Mouse (Mus musculus): Measurements from ENCODE around the gene Wipf3. TPM values are rescaled to one million over a fixed set of nuclear protein-coding genes. Genes with fewer than 3 reads are reported as not detected.

Gene Wipf3
- polyA plus RNA-seq, 1 experiment from 2014 or later = 1.2 TPM

DNA sequence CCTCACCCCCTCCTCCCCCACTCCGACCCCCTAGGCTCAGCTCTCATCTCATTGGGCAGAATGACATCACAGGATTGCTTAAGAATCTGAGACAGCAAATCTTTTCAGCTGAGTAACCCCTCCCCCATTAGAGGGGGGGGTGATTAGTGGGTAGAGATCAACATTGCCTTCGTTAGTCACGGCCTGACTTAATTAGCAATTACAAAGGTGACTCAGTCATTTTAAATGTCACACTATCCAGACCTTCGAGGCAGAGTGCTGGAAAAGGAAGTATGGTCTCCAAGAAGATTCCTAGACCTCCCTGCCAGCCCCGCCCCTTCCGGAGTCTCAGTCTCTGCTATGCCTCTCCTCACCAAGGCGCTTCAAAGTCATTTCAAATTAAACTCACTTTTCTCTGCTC, 6.3 kb downstream of the Wipf3 start:
- DNase-seq (ENCODE audit: low spot score) (no peak), ATAC-seq (replicated peaks; ENCODE audit: low FRiP score, low TSS enrichment, low read depth) (no peak)
- H3K4me2 ChIP-seq (ENCODE audit: low read length) = no peak overlapping the region
- no peaks in the 10 kb centered on the region for H3K4me1 ChIP-seq (replicated peaks; ENCODE audit: control insufficient read depth, insufficient read depth, low read length)
- H3K9me3 ChIP-seq (ENCODE audit: control insufficient read depth, low read length) = no peaks in the 10 kb centered on the region
- H3K36me3 ChIP-seq (ENCODE audit: control insufficient read depth, insufficient read depth, low read length) = no peaks in the 10 kb centered on the region
- H3K27me3 ChIP-seq (replicated peaks; ENCODE audit: control insufficient read depth, insufficient read depth, low read length) = peaks cover under 1% of the 10 kb centered on the region; the same call in 1 of the 2 replicates
- no peak overlapping the region for H3K4me3 ChIP-seq (ENCODE audit: low read depth, low read length)
- 65% methylated on average over 7 of the region's 7 CpGs for WGBS
- no peak overlapping the region for H3K9ac ChIP-seq (ENCODE audit: low read length)
- H3K27ac ChIP-seq (ENCODE audit: low read depth) = no peak overlapping the region

DNA sequence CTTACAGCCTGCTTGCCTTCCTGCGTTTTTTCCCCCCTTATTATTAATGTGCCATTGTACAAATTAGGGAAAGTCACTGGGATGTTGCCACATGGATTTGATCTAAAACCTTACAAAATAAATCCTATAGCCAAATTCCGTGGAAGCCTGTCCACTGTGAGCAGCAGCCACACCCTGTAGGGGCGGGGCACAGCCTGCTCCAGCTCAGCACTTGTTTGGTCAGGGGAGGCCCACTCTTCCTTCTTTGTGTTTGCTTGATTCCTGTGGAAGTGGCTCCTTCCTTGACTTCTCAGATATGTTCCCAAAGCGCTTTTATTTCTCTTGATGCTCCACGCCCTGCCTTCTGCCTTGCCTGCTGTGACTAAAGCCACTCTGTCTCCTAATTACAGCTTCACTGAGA, 6.9 kb downstream of the Wipf3 start:
- Histone ChIP-seq H3K4me2 (ENCODE audit: low read length) (no peak overlapping the region), H3K27ac (ENCODE audit: low read depth) (no peak overlapping the region), H3K4me3 (ENCODE audit: low read depth, low read length) (no peak overlapping the region), H3K27me3 (replicated peaks; ENCODE audit: control insufficient read depth, insufficient read depth, low read length) (no peaks in the 10 kb centered on the region), H3K9me3 (ENCODE audit: control insufficient read depth, low read length) (no peaks in the 10 kb centered on the region), H3K9ac (ENCODE audit: low read length) (no peak overlapping the region), H3K4me1 (replicated peaks; ENCODE audit: control insufficient read depth, insufficient read depth, low read length) (no peaks in the 10 kb centered on the region), H3K36me3 (ENCODE audit: control insufficient read depth, insufficient read depth, low read length) (no peaks in the 10 kb centered on the region)
- ATAC-seq (replicated peaks; ENCODE audit: low FRiP score, low TSS enrichment, low read depth) (no peak), DNase-seq (ENCODE audit: low spot score) (no peak)
- WGBS = 63% methylated on average over 5 of the region's 5 CpGs

DNA sequence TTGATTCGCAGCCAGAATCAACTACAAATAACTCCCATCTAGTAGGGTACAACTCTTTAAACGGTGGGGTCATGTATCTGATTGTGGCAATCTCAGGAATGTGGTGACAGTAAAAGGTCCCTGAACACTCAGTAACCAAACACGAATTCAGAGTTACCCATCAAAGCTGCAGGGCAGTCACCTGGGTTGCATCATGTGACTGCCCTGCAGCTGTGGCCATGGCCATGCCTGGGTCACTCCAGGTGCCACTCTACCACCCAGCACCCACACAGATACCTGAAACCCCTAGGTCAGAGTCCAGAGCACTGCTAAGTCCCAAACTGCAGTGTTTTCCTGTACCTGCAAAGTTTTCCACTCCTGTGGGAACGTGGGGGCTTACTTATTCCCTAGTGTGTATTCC, 9.1 kb downstream of the Wipf3 start:
- Histone ChIP-seq H3K4me3 (ENCODE audit: low read depth, low read length) (no peak overlapping the region), H3K27ac (ENCODE audit: low read depth) (no peak overlapping the region), H3K9ac (ENCODE audit: low read length) (no peak overlapping the region), H3K9me3 (ENCODE audit: control insufficient read depth, low read length) (no peaks in the 10 kb centered on the region), H3K4me1 (replicated peaks; ENCODE audit: control insufficient read depth, insufficient read depth, low read length) (no peaks in the 10 kb centered on the region), H3K36me3 (ENCODE audit: control insufficient read depth, insufficient read depth, low read length) (no peaks in the 10 kb centered on the region), H3K27me3 (replicated peaks; ENCODE audit: control insufficient read depth, insufficient read depth, low read length) (no peaks in the 10 kb centered on the region), H3K4me2 (ENCODE audit: low read length) (no peak overlapping the region)
- 62% methylated on average over 4 of the region's 4 CpGs for WGBS
- no peak for ATAC-seq (replicated peaks; ENCODE audit: low FRiP score, low TSS enrichment, low read depth)
- DNase-seq (ENCODE audit: low spot score) = no peak

- no peaks in the 10 kb centered on the region for H3K27me3 ChIP-seq (replicated peaks; ENCODE audit: control insufficient read depth, insufficient read depth, low read length)
- no peak overlapping the region for H3K4me2 ChIP-seq (ENCODE audit: low read length)
- H3K36me3 ChIP-seq (ENCODE audit: control insufficient read depth, insufficient read depth, low read length) = no peaks in the 10 kb centered on the region
- H3K4me1 ChIP-seq (replicated peaks; ENCODE audit: control insufficient read depth, insufficient read depth, low read length) = no peaks in the 10 kb centered on the region
- DNase-seq (ENCODE audit: low spot score) = no peak
- no peak overlapping the region for H3K4me3 ChIP-seq (ENCODE audit: low read depth, low read length)
- no peak for ATAC-seq (replicated peaks; ENCODE audit: low FRiP score, low TSS enrichment, low read depth)
- no peak overlapping the region for H3K9ac ChIP-seq (ENCODE audit: low read length)
- 92% methylated on average over 6 of the region's 6 CpGs for WGBS
- no peaks in the 10 kb centered on the region for H3K9me3 ChIP-seq (ENCODE audit: control insufficient read depth, low read length)
- H3K27ac ChIP-seq (ENCODE audit: low read depth) = no peak overlapping the region
Observed at GRCm38 (mm10) chr6:54440658-54441057, 11.3 kb downstream of the Wipf3 start.

DNA sequence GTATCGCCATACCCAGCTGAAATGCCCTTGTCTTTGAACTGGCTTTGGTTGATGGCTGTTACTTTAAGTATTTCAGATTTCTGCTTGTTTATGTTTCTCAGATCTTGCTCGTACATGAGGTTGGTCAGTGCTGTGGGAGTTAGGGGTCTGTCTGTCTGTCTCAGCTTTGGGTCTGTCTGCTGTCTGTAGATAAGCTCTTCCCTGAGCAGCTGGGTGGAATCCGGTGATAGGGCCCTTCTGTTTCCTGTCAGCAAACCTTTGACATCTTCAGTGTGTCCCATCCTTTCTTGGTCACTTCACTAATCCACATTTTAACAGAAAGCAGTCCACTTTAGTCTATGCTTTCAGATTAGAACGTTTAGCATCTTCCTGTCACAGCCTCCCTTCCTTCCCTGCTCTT, 14.3 kb downstream of the Wipf3 start:
- Histone ChIP-seq H3K36me3 (ENCODE audit: control insufficient read depth, insufficient read depth, low read length) (no peaks in the 10 kb centered on the region), H3K9me3 (ENCODE audit: control insufficient read depth, low read length) (no peaks in the 10 kb centered on the region), H3K27ac (ENCODE audit: low read depth) (no peak overlapping the region), H3K4me3 (ENCODE audit: low read depth, low read length) (no peak overlapping the region), H3K4me2 (ENCODE audit: low read length) (no peak overlapping the region), H3K4me1 (replicated peaks; ENCODE audit: control insufficient read depth, insufficient read depth, low read length) (no peaks in the 10 kb centered on the region), H3K9ac (ENCODE audit: low read length) (no peak overlapping the region), H3K27me3 (replicated peaks; ENCODE audit: control insufficient read depth, insufficient read depth, low read length) (no peaks in the 10 kb centered on the region)
- ATAC-seq (replicated peaks; ENCODE audit: low FRiP score, low TSS enrichment, low read depth) = no peak
- DNase-seq (ENCODE audit: low spot score) = no peak
- WGBS = 50% methylated on average over 4 of the region's 4 CpGs

GRCm38 (mm10) chr6:54444086-54444485, 14.7 kb downstream of the Wipf3 start:
- no peaks in the 10 kb centered on the region for H3K36me3 ChIP-seq (ENCODE audit: control insufficient read depth, insufficient read depth, low read length)
- 53% methylated on average over 7 of the region's 7 CpGs for WGBS
- H3K9ac ChIP-seq (ENCODE audit: low read length) = no peak overlapping the region
- DNase-seq (ENCODE audit: low spot score) = no peak
- no peak overlapping the region for H3K4me2 ChIP-seq (ENCODE audit: low read length)
- H3K4me1 ChIP-seq (replicated peaks; ENCODE audit: control insufficient read depth, insufficient read depth, low read length) = no peaks in the 10 kb centered on the region
- ATAC-seq (replicated peaks; ENCODE audit: low FRiP score, low TSS enrichment, low read depth) = no peak
- no peak overlapping the region for H3K27ac ChIP-seq (ENCODE audit: low read depth)
- no peak overlapping the region for H3K4me3 ChIP-seq (ENCODE audit: low read depth, low read length)
- H3K9me3 ChIP-seq (ENCODE audit: control insufficient read depth, low read length) = no peaks in the 10 kb centered on the region
- no peaks in the 10 kb centered on the region for H3K27me3 ChIP-seq (replicated peaks; ENCODE audit: control insufficient read depth, insufficient read depth, low read length)

DNA sequence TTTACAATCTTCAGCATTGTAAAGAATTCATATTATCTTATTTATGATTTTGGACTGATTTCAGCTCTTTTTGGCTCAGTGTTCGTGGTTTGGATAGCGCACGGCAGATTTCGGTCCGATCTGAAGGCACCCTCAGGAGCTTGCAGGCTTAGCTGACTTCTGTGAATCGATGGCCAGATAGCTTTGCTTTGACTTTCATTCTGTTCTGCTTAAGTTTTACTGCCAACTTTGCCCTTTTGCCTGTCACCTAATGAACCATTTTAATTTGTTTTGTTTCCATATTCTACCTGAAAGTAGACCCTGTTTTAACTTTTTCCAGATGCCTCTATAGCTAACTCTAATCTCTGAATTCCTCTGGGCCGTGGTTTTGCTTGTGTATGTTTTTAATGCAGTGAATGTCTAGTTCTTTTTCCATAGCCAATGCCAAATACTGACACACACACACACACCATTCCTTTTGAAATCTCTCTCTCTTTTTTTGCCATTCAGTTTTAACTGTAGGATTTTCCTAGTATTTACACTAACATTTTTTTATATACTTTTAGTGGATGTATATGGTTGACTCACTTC, 15.9 kb downstream of the Wipf3 start:
- DNase-seq (ENCODE audit: low spot score) = no peak

GRCm38 (mm10) chr6:54447353-54447752, 17.9 kb downstream of the Wipf3 start:
- H3K27me3 ChIP-seq (replicated peaks; ENCODE audit: control insufficient read depth, insufficient read depth, low read length) = no peaks in the 10 kb centered on the region
- H3K4me3 ChIP-seq (ENCODE audit: low read depth, low read length) = no peak overlapping the region
- no peak for ATAC-seq (replicated peaks; ENCODE audit: low FRiP score, low TSS enrichment, low read depth)
- no peaks in the 10 kb centered on the region for H3K4me1 ChIP-seq (replicated peaks; ENCODE audit: control insufficient read depth, insufficient read depth, low read length)
- no peak overlapping the region for H3K27ac ChIP-seq (ENCODE audit: low read depth)
- 76% methylated on average over 4 of the region's 4 CpGs for WGBS
- H3K9me3 ChIP-seq (ENCODE audit: control insufficient read depth, low read length) = no peaks in the 10 kb centered on the region
- no peak overlapping the region for H3K9ac ChIP-seq (ENCODE audit: low read length)
- DNase-seq (ENCODE audit: low spot score) = no peak
- no peak overlapping the region for H3K4me2 ChIP-seq (ENCODE audit: low read length)
- no peaks in the 10 kb centered on the region for H3K36me3 ChIP-seq (ENCODE audit: control insufficient read depth, insufficient read depth, low read length)

More for the DNA sequence above, 15.9 kb downstream of the Wipf3 start:
- 77% methylated on average over 7 of the region's 7 CpGs for WGBS
- no peak overlapping the region for H3K27ac ChIP-seq (ENCODE audit: low read depth)
- H3K9me3 ChIP-seq (ENCODE audit: control insufficient read depth, low read length) = no peaks in the 10 kb centered on the region
- H3K4me3 ChIP-seq (ENCODE audit: low read depth, low read length) = no peak overlapping the region
- H3K9ac ChIP-seq (ENCODE audit: low read length) = no peak overlapping the region
- H3K4me1 ChIP-seq (replicated peaks; ENCODE audit: control insufficient read depth, insufficient read depth, low read length) = no peaks in the 10 kb centered on the region
- no peak overlapping the region for H3K4me2 ChIP-seq (ENCODE audit: low read length)
- no peaks in the 10 kb centered on the region for H3K36me3 ChIP-seq (ENCODE audit: control insufficient read depth, insufficient read depth, low read length)
- no peak for ATAC-seq (replicated peaks; ENCODE audit: low FRiP score, low TSS enrichment, low read depth)
- H3K27me3 ChIP-seq (replicated peaks; ENCODE audit: control insufficient read depth, insufficient read depth, low read length) = no peaks in the 10 kb centered on the region

DNA sequence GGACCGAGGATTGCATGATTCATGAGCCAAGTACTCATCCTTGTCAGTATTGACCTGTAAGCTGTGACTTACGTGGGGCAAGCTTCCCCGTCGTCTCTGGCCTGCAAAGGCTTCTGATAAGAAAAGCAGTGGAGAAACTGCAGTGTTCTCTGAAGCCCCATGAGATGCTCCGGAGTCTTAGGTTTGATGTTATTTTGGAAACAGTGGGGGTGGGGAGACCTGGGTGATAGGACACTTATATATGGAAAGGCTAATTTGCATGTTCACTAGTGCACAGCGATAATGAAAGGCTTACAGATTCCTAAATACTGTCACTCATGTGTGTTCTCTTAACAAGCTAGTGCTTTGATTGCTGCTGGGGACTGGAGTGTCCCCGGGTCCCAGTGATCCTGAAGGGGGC, 30.3 kb downstream of the Wipf3 start:
- H3K4me2 ChIP-seq (ENCODE audit: low read length) = no peak overlapping the region
- H3K4me3 ChIP-seq (ENCODE audit: low read depth, low read length) = no peak overlapping the region
- H3K4me1 ChIP-seq (replicated peaks; ENCODE audit: control insufficient read depth, insufficient read depth, low read length) = no peaks in the 10 kb centered on the region
- H3K27me3 ChIP-seq (replicated peaks; ENCODE audit: control insufficient read depth, insufficient read depth, low read length) = no peaks in the 10 kb centered on the region
- DNase-seq (ENCODE audit: low spot score) (no peak), ATAC-seq (replicated peaks; ENCODE audit: low FRiP score, low TSS enrichment, low read depth) (no peak)
- no peak overlapping the region for H3K9ac ChIP-seq (ENCODE audit: low read length)
- H3K9me3 ChIP-seq (ENCODE audit: control insufficient read depth, low read length) = no peaks in the 10 kb centered on the region
- H3K36me3 ChIP-seq (ENCODE audit: control insufficient read depth, insufficient read depth, low read length) = no peaks in the 10 kb centered on the region
- WGBS = 52% methylated on average over 7 of the region's 7 CpGs
- no peak overlapping the region for H3K27ac ChIP-seq (ENCODE audit: low read depth)
